ENCODE assay signal across 9 mouse cellular contexts in genomic region chr14:20891941-20892402, GRCm38 (mm10). TPM values are rescaled to one million over a fixed set of nuclear protein-coding genes. Genes with fewer than 3 reads are reported as not detected.
DNase-seq lines count a peak whose midpoint lies in the region; ATAC-seq lines count a peak whose summit lies in the region.
"Had no signal": no experiment of that assay in that cellular context is flagged by ENCODE, and none has a peak within 500 bp of the region (broad histone marks: within the 10 kb centered on the region; RNA-seq: fewer than 3 reads in every experiment).

No protein-coding gene starts in this region.

- peak; percentile 76 for ATAC-seq in kidney, embryonic 15.5 days (replicated peaks; ENCODE audit: low FRiP score)
- ATAC-seq in embryonic facial prominence, embryonic 15.5 days (ENCODE audit: insufficient number of reproducible peaks, low FRiP score, low TSS enrichment, low read depth) = peak; percentile 86
- no peak for ATAC-seq in midbrain, embryonic 14.5 days (ENCODE audit: low FRiP score, low TSS enrichment)

- H3K27me3 ChIP-seq in kidney, embryonic 15.5 days = no peaks in the 10 kb centered on the region
- no peaks in the 10 kb centered on the region for H3K27me3 ChIP-seq in embryonic facial prominence, embryonic 15.5 days
- H3K27me3 ChIP-seq in midbrain, embryonic 14.5 days (ENCODE audit: control insufficient read depth, insufficient read depth, low read length) = no peaks in the 10 kb centered on the region
- H3K27me3 ChIP-seq: liver, embryonic 15.5 days had no signal

- H3K4me3 ChIP-seq in kidney, embryonic 15.5 days (replicated peaks) = no peak overlapping the region
- H3K4me3 ChIP-seq in embryonic facial prominence, embryonic 15.5 days (replicated peaks) = no peak overlapping the region
- H3K4me3 ChIP-seq in midbrain, embryonic 14.5 days (replicated peaks; ENCODE audit: low read depth, low read length) = no peak overlapping the region
- H3K4me3 ChIP-seq: liver, embryonic 15.5 days had no signal

- peak overlapping the region; percentile 55 for H3K27ac ChIP-seq in kidney, embryonic 15.5 days
- peak overlapping the region; percentile 66 for H3K27ac ChIP-seq in embryonic facial prominence, embryonic 15.5 days (replicated peaks)
- no peak overlapping the region for H3K27ac ChIP-seq in midbrain, embryonic 14.5 days (replicated peaks; ENCODE audit: low read depth, low read length)
- H3K27ac ChIP-seq: liver, embryonic 15.5 days had no signal

- H3K9ac ChIP-seq in kidney, embryonic 15.5 days = no peak overlapping the region
- no peak overlapping the region for H3K9ac ChIP-seq in embryonic facial prominence, embryonic 15.5 days
- H3K9ac ChIP-seq in midbrain, embryonic 14.5 days (replicated peaks; ENCODE audit: low read length) = no peak overlapping the region
- H3K9ac ChIP-seq: liver, embryonic 15.5 days had no signal

- H3K36me3 ChIP-seq in kidney, embryonic 15.5 days = no peaks in the 10 kb centered on the region
- no peaks in the 10 kb centered on the region for H3K36me3 ChIP-seq in embryonic facial prominence, embryonic 15.5 days
- no peaks in the 10 kb centered on the region for H3K36me3 ChIP-seq in midbrain, embryonic 14.5 days (ENCODE audit: control insufficient read depth, insufficient read depth, low read length)
- H3K36me3 ChIP-seq: liver, embryonic 15.5 days had no signal

- DNase-seq in kidney, adult 8-10 months = no peak
- DNase-seq in heart, postnatal 25 days (ENCODE audit: low spot score) = peak; percentile 31
- DNase-seq in left cerebral cortex, postnatal 14 days (ENCODE audit: low spot score in 2 of 2) = peak; percentile 40 to 56
- DNase-seq in midbrain, embryonic 14.5 days = peak; percentile 61
- DNase-seq in thymus, adult 18-20 months = no peak
- DNase-seq in gastrocnemius, postnatal 10 days = no peak

- WGBS in kidney, embryonic 15.5 days = 23% methylated on average over 9 of the region's 9 CpGs
- 33% methylated on average over 9 of the region's 9 CpGs for WGBS in embryonic facial prominence, embryonic 15.5 days
- 32% methylated on average over 9 of the region's 9 CpGs for WGBS in midbrain, embryonic 14.5 days

- peak overlapping the region; percentile 6; the same call in 1 of the 2 replicates for H3K4me2 ChIP-seq in kidney, embryonic 15.5 days
- 0 out of 2 replicates have a peak overlapping the region, but pooled peaks have one; percentile 12 for H3K4me2 ChIP-seq in embryonic facial prominence, embryonic 15.5 days (replicated peaks)
- H3K4me2 ChIP-seq in midbrain, embryonic 14.5 days (ENCODE audit: low read length) = no peak overlapping the region
- H3K4me2 ChIP-seq: liver, embryonic 15.5 days had no signal

- no peaks in the 10 kb centered on the region for H3K9me3 ChIP-seq in kidney, embryonic 15.5 days (replicated peaks)
- H3K9me3 ChIP-seq in embryonic facial prominence, embryonic 15.5 days (replicated peaks) = no peaks in the 10 kb centered on the region
- H3K9me3 ChIP-seq in midbrain, embryonic 14.5 days (ENCODE audit: control insufficient read depth, low read length) = no peaks in the 10 kb centered on the region
- H3K9me3 ChIP-seq: liver, embryonic 15.5 days had no signal

- peaks cover 23% of the 10 kb centered on the region for H3K4me1 ChIP-seq in kidney, embryonic 15.5 days
- H3K4me1 ChIP-seq in embryonic facial prominence, embryonic 15.5 days = peaks cover 16% of the 10 kb centered on the region
- no peaks in the 10 kb centered on the region for H3K4me1 ChIP-seq in midbrain, embryonic 14.5 days (ENCODE audit: control insufficient read depth, insufficient read depth, low read length)

- intact Hi-C loops in heart, postnatal 25 days (cut with DNase I) = loop anchor here (5.0 kb wide), 1 partner anchor 95 kb away; no protein-coding TSS in a partner anchor
- intact Hi-C loops in left cerebral cortex, postnatal 14 days (cut with DNase I) = loop anchor here (5.0 to 10.0 kb wide), 2 partner anchors 35 to 103 kb away; partner anchors contain the start of gene Vcl

RNA-seq across cellular contexts. Expression of gene Vcl, which starts 37.2 kb away (rescaled TPM):
- 46.4 and 51.3 TPM in 2 replicates for polyA plus RNA-seq in kidney, embryonic 15.5 days (2015; fragmentation: Nextera tagmentation; extraction: Ambion mirVana)
- 49.6 and 51.7 TPM in 2 replicates for polyA plus RNA-seq in embryonic facial prominence, embryonic 15.5 days (2015; fragmentation: Nextera tagmentation; extraction: Ambion mirVana)
- total RNA-seq in heart, postnatal 25 days (2021) = 100 to 1,000 TPM; 126 to 132 TPM
- 10 to 100 TPM; 27.9 to 28.7 TPM for total RNA-seq in left cerebral cortex, postnatal 14 days (2021)
- polyA plus RNA-seq in midbrain, embryonic 14.5 days (2014; fragmentation: Nextera tagmentation; extraction: Ambion mirVana) = 6.5 and 14.3 TPM in 2 replicates
- 100 to 1,000 TPM; 115 to 126 TPM for total RNA-seq in gastrocnemius, postnatal 10 days (2021)

RNA-seq across cellular contexts. Expression of gene Plau, which starts 55.5 kb away (rescaled TPM):
- polyA plus RNA-seq in kidney, embryonic 15.5 days (2015; fragmentation: Nextera tagmentation; extraction: Ambion mirVana) = 10.7 and 12.4 TPM in 2 replicates
- polyA plus RNA-seq in embryonic facial prominence, embryonic 15.5 days (2015; fragmentation: Nextera tagmentation; extraction: Ambion mirVana) = 4.5 TPM in 2 replicates
- total RNA-seq in heart, postnatal 25 days (2021) = 1 to 10 TPM; 4.5 to 4.6 TPM
- 1 to 10 TPM; 7.4 to 7.7 TPM for total RNA-seq in left cerebral cortex, postnatal 14 days (2021)
- 0.15 and 0.62 TPM in 2 replicates for polyA plus RNA-seq in midbrain, embryonic 14.5 days (2014; fragmentation: Nextera tagmentation; extraction: Ambion mirVana)
- total RNA-seq in gastrocnemius, postnatal 10 days (2021) = 10 to 100 TPM; 25.6 to 28.0 TPM

Comparison
In these comparisons a context has a peak if more than half of its experiments do, and no peak if none do; other contexts are left out.
1. DNase-seq: peak in heart, postnatal 25 days (single experiment), left cerebral cortex, postnatal 14 days (2 of 2) and midbrain, embryonic 14.5 days (single experiment); none in kidney, adult 8-10 months (0 of 2), thymus, adult 18-20 months (0 of 2) and gastrocnemius, postnatal 10 days (single experiment).